Mouse (Mus musculus) urinary bladder, postnatal 4 days (tissue): ENCODE data around the gene Atpif1.
"Not testable (repeated sequence)": the region's sequence is repeated elsewhere in the genome, so short reads cannot be mapped to it uniquely, and the experiment has no call there.

Experiments
- DNase-seq, 2 experiments: peaks; one replicate each; pipeline ENCODE4 v3.0.0; 2021 to 2022; ENCODE audit warnings: low spot score in 2 of 2

The Atpif1 gene

GRCm38 (mm10) chr4:132492178-132493060 is 41.0 kb downstream of the Atpif1 start:
- no peak for DNase-seq

- no peak for DNase-seq
These were observed 41.7 kb downstream of the Atpif1 start for GRCm38 (mm10) chr4:132491748-132492147.

DNA sequence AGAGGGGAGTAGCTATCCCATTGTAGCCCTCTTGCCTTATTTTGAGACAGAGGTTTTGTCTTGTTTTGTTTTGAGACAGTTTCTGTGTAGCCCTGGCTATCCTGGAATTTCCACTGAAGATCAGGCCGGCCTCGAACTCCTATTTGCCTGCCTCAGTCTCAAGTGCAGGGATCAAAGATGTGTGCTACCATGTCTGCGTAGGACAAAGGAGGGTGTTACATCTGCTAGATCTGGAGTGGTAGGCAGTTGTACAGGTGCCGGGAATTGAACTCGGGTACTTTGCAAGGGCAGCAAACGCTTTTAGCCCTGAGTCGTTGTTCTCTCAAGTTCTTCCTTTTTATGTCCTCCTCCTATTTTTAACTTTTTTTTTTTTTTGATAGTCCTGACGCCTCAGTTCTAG is 42.4 kb downstream of the Atpif1 start:
- DNase-seq: no peak

DNA sequence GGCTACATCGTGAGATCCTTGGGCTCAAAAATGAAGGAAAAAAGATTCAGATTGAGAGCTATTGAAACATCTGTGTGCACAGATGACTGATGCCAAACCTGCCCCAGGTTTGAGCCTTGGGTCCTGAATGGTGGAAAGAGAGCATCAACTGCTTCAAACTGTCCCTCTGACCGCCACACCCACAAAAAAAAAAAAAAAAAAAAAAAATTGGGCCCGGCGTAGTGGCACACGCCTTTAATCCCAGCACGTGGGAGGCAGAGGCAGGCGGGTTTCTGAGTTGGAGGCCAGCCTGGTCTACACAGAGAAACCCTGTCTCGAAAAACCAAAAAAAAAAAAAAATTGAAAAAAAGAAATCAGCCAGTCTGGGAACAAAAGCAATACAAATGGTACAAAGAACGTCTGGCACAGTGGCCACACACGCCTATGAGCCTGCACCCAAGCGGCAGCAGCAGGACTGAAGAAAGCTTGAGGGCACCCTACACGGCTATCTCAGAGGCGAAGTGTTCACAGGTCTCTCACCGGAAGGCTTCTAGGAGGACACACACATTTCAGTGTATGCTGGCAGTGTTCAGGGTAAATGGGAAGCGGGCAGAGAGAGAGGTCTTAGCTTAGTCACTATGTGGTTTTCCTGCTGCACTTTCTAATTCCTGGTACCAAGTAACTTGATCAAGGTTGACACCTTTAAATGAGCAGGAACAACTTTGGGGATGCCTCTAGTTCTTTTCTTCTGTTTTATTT is 43.0 kb downstream of the Atpif1 start:
- no peak for DNase-seq

DNA sequence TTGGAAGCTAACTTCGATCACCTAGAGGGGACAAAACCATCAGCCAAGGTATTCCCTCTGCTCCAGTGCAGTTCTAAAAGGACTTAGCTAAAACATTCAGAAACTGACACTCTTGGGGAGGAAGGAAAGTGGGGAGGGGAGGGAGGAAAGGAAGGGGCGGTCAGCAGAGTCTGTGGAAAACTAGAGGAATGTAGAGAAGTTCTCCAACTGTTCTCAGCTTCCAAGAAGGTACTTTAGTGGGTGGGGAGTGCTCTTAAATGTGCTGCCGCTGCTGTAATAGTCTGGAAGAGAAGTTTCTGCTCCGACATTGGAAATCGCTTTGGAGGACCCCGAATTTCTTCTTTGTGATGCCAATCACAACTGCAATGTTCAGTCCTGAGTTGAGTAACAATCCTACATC is 44.5 kb downstream of the Atpif1 start:
- no peak for DNase-seq

- no peak for DNase-seq
These were observed 44.9 kb downstream of the Atpif1 start for GRCm38 (mm10) chr4:132488521-132488920.

DNA sequence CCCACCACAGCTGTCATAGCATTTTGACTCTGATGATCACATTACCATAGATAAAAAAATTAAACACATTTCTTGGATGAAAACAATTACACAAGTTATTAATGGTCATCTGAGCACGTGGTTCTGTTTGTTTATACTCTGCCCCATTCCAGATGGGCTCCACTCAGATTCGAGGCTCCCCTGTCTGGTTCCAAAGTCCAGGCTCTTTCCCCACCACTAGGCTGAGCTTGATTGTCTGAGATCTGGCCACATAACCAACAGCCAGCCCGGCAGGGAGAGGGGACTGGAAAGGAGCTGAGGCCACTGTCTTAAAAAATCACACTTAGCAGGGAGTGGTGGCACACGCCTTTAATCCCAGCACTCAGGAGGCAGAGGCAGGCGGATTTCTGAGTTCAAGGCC is 48.6 kb downstream of the Atpif1 start:
- DNase-seq: no peak

GRCm38 (mm10) chr4:132484231-132484630 is 49.2 kb downstream of the Atpif1 start:
- DNase-seq: no peak

GRCm38 (mm10) chr4:132482956-132483608 is 50.4 kb downstream of the Atpif1 start:
- no peak for DNase-seq

GRCm38 (mm10) chr4:132482104-132482503 is 51.4 kb downstream of the Atpif1 start:
- not testable (repeated sequence) for DNase-seq
